Mouse (Mus musculus) neural tube, embryonic 13.5 days (tissue): ENCODE results near the gene Gm9803. TPM values are rescaled to one million over a fixed set of nuclear protein-coding genes. Genes with fewer than 3 reads are reported as not detected.

Experiments
- ATAC-seq: fragments of 200-750 bp; cut with Nextera tagmentation; 2 replicates; pipeline ENCODE4 v1.8.0; 2017; ENCODE audit warnings: low read depth, mild to moderate bottlenecking, moderate TSS enrichment, moderate library complexity
- H3K27ac ChIP-seq: fragments of 300-500 bp; sonication (generic); replicated peaks from 2 replicates; pipeline ENCODE4 v1.5.1; 2015; ENCODE audit warnings: moderate library complexity, mild to moderate bottlenecking, inconsistent platforms
- H3K27me3 ChIP-seq: fragments of 300-500 bp; sonication (generic); 2 replicates; pipeline ENCODE4 v1.6.1; 2015; ENCODE audit warnings: mild to moderate bottlenecking, inconsistent platforms
- H3K36me3 ChIP-seq: fragments of 300-500 bp; sonication (generic); 2 replicates; pipeline ENCODE4 v1.6.1; 2015; ENCODE audit warnings: mild to moderate bottlenecking, inconsistent platforms
- H3K4me1 ChIP-seq: fragments of 300-500 bp; sonication (generic); replicated peaks from 2 replicates; pipeline ENCODE4 v1.6.1; 2015; ENCODE audit warnings: inconsistent platforms
- H3K4me2 ChIP-seq: fragments of 300-500 bp; sonication (generic); 2 replicates; pipeline ENCODE4 v1.6.1; 2015; ENCODE audit warnings: inconsistent platforms, mild to moderate bottlenecking, moderate library complexity
- H3K4me3 ChIP-seq: fragments of 300-500 bp; sonication (generic); 2 replicates; pipeline ENCODE4 v1.5.1; 2015; ENCODE audit warnings: mild to moderate bottlenecking, inconsistent platforms
- H3K9ac ChIP-seq: fragments of 300-500 bp; sonication (generic); 2 replicates; pipeline ENCODE4 v1.6.1; 2015; ENCODE audit warnings: moderate library complexity, mild to moderate bottlenecking, inconsistent platforms
- H3K9me3 ChIP-seq: fragments of 300-500 bp; sonication (generic); 2 replicates; pipeline ENCODE4 v1.6.1; 2016; ENCODE audit warnings: inconsistent platforms
- WGBS: fragments of 180-500 bp; shearing (Covaris S2); methylation state at CpG from one replicate; pipeline ENCODE4 v1.1.7; 2015; 5-methylcytosine and 5-hydroxymethylcytosine counted together
- polyA plus RNA-seq: library from polyadenylated mRNA; unstranded; fragments of >200 nt; fragmentation: Nextera tagmentation; extraction: Ambion mirVana; gene quantifications from 2 replicates; pipeline ENCODE4 v1.2.1, GENCODE M21; 2015

Gene Gm9803
- polyA plus RNA-seq, 1 experiment from 2014 or later, result 24.5 TPM

GRCm38 (mm10) chr10:43517836-43518235, 6.0 kb upstream of the Gm9803 start:
- H3K27me3 ChIP-seq, result no peaks in the 10 kb centered on the region
- no peak overlapping the region for H3K9ac ChIP-seq
- peaks cover 20% of the 10 kb centered on the region for H3K36me3 ChIP-seq
- WGBS, result 71% methylated on average over 4 of the region's 4 CpGs
- no peaks in the 10 kb centered on the region; the same call in 1 of the 2 replicates for H3K4me1 ChIP-seq
- no peak overlapping the region for H3K27ac ChIP-seq
- ATAC-seq, result no peak
- H3K9me3 ChIP-seq, result no peaks in the 10 kb centered on the region
- H3K4me3 ChIP-seq, result no peak overlapping the region
- no peak overlapping the region for H3K4me2 ChIP-seq

- H3K9ac ChIP-seq, result no peak overlapping the region
Observed at GRCm38 (mm10) chr10:43518368-43518767, 5.5 kb upstream of the Gm9803 start.

GRCm38 (mm10) chr10:43519977-43520376, 3.9 kb upstream of the Gm9803 start:
- Histone ChIP-seq H3K4me3 (no peak overlapping the region), H3K36me3 (peaks cover 10% of the 10 kb centered on the region; the same call in 1 of the 2 replicates), H3K27me3 (no peaks in the 10 kb centered on the region), H3K9me3 (no peaks in the 10 kb centered on the region), H3K4me2 (no peak overlapping the region), H3K27ac (no peak overlapping the region), H3K9ac (no peak overlapping the region), H3K4me1 (no peaks in the 10 kb centered on the region; the same call in 1 of the 2 replicates)
- WGBS, result 90% methylated on average over 2 of the region's 2 CpGs
- ATAC-seq, result no peak

More at GRCm38 (mm10) chr10:43518368-43518767, 5.5 kb upstream of the Gm9803 start:
- Histone ChIP-seq H3K27ac (no peak overlapping the region), H3K36me3 (peaks cover 15% of the 10 kb centered on the region; the same call in 1 of the 2 replicates), H3K27me3 (no peaks in the 10 kb centered on the region), H3K4me1 (no peaks in the 10 kb centered on the region; the same call in 1 of the 2 replicates), H3K9me3 (no peaks in the 10 kb centered on the region), H3K4me2 (no peak overlapping the region), H3K4me3 (no peak overlapping the region)
- no peak for ATAC-seq
- WGBS, result 73% methylated on average over 13 of the region's 13 CpGs

GRCm38 (mm10) chr10:43527283-43528269, 3.7 kb downstream of the Gm9803 start:
- Histone ChIP-seq H3K4me1 (peaks cover 14% of the 10 kb centered on the region), H3K27ac (peak overlapping the region; percentile 79), H3K9ac (peak overlapping the region; percentile 57), H3K27me3 (no peaks in the 10 kb centered on the region), H3K4me2 (no peak overlapping the region), H3K36me3 (peaks cover 58% of the 10 kb centered on the region), H3K4me3 (no peak overlapping the region), H3K9me3 (no peaks in the 10 kb centered on the region)
- peak; percentile 64 for ATAC-seq
- WGBS, result 34% methylated on average over 15 of the region's 15 CpGs

- Histone ChIP-seq H3K4me2 (no peak overlapping the region), H3K4me3 (no peak overlapping the region), H3K9me3 (no peaks in the 10 kb centered on the region), H3K9ac (no peak overlapping the region), H3K36me3 (peaks cover 53% of the 10 kb centered on the region), H3K27me3 (no peaks in the 10 kb centered on the region), H3K27ac (no peak overlapping the region), H3K4me1 (peaks cover 6% of the 10 kb centered on the region; the same call in 1 of the 2 replicates)
- 97% methylated on average over 1 of the region's 1 CpGs for WGBS
- ATAC-seq, result no peak
Observed at GRCm38 (mm10) chr10:43534382-43534781, 10.5 kb downstream of the Gm9803 start.

GRCm38 (mm10) chr10:43537652-43538051, 13.8 kb downstream of the Gm9803 start:
- peaks cover 18% of the 10 kb centered on the region for H3K4me1 ChIP-seq
- WGBS, result 94% methylated on average over 7 of the region's 7 CpGs
- no peak overlapping the region for H3K9ac ChIP-seq
- peaks cover 21% of the 10 kb centered on the region for H3K36me3 ChIP-seq
- no peaks in the 10 kb centered on the region for H3K27me3 ChIP-seq
- ATAC-seq, result no peak
- H3K9me3 ChIP-seq, result no peaks in the 10 kb centered on the region
- H3K4me3 ChIP-seq, result no peak overlapping the region
- H3K4me2 ChIP-seq, result no peak overlapping the region
- no peak overlapping the region for H3K27ac ChIP-seq

GRCm38 (mm10) chr10:43538831-43539230, 14.9 kb downstream of the Gm9803 start:
- no peak for ATAC-seq
- Histone ChIP-seq H3K27ac (no peak overlapping the region), H3K9me3 (no peaks in the 10 kb centered on the region), H3K4me2 (no peak overlapping the region), H3K9ac (no peak overlapping the region), H3K36me3 (peaks cover 16% of the 10 kb centered on the region; the same call in 1 of the 2 replicates), H3K27me3 (no peaks in the 10 kb centered on the region), H3K4me3 (no peak overlapping the region), H3K4me1 (peaks cover 15% of the 10 kb centered on the region)
- 94% methylated on average over 5 of the region's 5 CpGs for WGBS

GRCm38 (mm10) chr10:43539746-43540310, 15.9 kb downstream of the Gm9803 start:
- Histone ChIP-seq H3K27me3 (no peaks in the 10 kb centered on the region), H3K4me2 (peak overlapping the region; percentile 69), H3K9me3 (no peaks in the 10 kb centered on the region), H3K27ac (no peak overlapping the region), H3K4me3 (peak overlapping the region; percentile 90), H3K4me1 (peaks cover 15% of the 10 kb centered on the region), H3K9ac (peak overlapping the region; percentile 95), H3K36me3 (peaks cover 16% of the 10 kb centered on the region; the same call in 1 of the 2 replicates)
- no peak for ATAC-seq
- 23% methylated on average over 12 of the region's 12 CpGs for WGBS

GRCm38 (mm10) chr10:43540442-43541152, 16.7 kb downstream of the Gm9803 start, which contains the start of gene 1700021F05Rik:
TSS of gene 1700021F05Rik (minus strand) at chr10:43540994.
- Histone ChIP-seq H3K36me3 (peaks cover 10% of the 10 kb centered on the region; the same call in 1 of the 2 replicates), H3K4me2 (peak within 1 kb of the TSS; percentile 69), H3K9me3 (no peaks in the 10 kb centered on the region), H3K27me3 (no peaks in the 10 kb centered on the region), H3K27ac (peak within 1 kb of the TSS; percentile 68), H3K4me1 (peaks cover 15% of the 10 kb centered on the region), H3K4me3 (peak within 1 kb of the TSS; percentile 90), H3K9ac (peak within 1 kb of the TSS; percentile 95)
- under 1% methylated on average over 56 of the region's 56 CpGs for WGBS
- peak; percentile 99 for ATAC-seq

GRCm38 (mm10) chr10:43541153-43541544, 17.3 kb downstream of the Gm9803 start:
- Histone ChIP-seq H3K36me3 (peaks cover 4% of the 10 kb centered on the region; the same call in 1 of the 2 replicates), H3K27ac (no peak overlapping the region), H3K4me1 (peaks cover 15% of the 10 kb centered on the region), H3K4me2 (peak overlapping the region; percentile 69), H3K4me3 (peak overlapping the region; percentile 90), H3K9ac (peak overlapping the region; percentile 95; the same call in 1 of the 2 replicates), H3K9me3 (no peaks in the 10 kb centered on the region), H3K27me3 (no peaks in the 10 kb centered on the region)
- WGBS, result 59% methylated on average over 7 of the region's 8 CpGs
- ATAC-seq, result peak; percentile 28

GRCm38 (mm10) chr10:43549411-43549810, 25.5 kb downstream of the Gm9803 start:
- no peak overlapping the region for H3K4me3 ChIP-seq
- no peaks in the 10 kb centered on the region for H3K36me3 ChIP-seq
- no peak for ATAC-seq
- no peaks in the 10 kb centered on the region for H3K27me3 ChIP-seq
- H3K4me1 ChIP-seq, result peaks cover 6% of the 10 kb centered on the region; the same call in 1 of the 2 replicates
- H3K4me2 ChIP-seq, result no peak overlapping the region
- peaks cover 5% of the 10 kb centered on the region; the same call in 1 of the 2 replicates for H3K9me3 ChIP-seq
- 77% methylated on average over 5 of the region's 5 CpGs for WGBS
- H3K27ac ChIP-seq, result no peak overlapping the region
- H3K9ac ChIP-seq, result no peak overlapping the region
